Mouse (Mus musculus) intestine, embryonic 16.5 days (tissue): ENCODE results near the gene Sh3rf3. TPM values are rescaled to one million over a fixed set of nuclear protein-coding genes. Genes with fewer than 3 reads are reported as not detected.
A peak's percentile ranks its signal among the peaks of the same experiment; 100 is the strongest.

Experiments
- ATAC-seq: fragments of 200-750 bp; cut with Nextera tagmentation; 2 replicates; pipeline ENCODE4 v1.8.0; 2017; ENCODE audit warnings: moderate TSS enrichment, moderate library complexity
- H3K27ac ChIP-seq: fragments of 300-500 bp; sonication (generic); 2 replicates; pipeline ENCODE4 v1.5.1; 2014; ENCODE audit warnings: mild to moderate bottlenecking, low read length
- H3K27me3 ChIP-seq: fragments of 300-500 bp; sonication (generic); replicated peaks from 2 replicates; pipeline ENCODE4 v1.6.1; 2014; ENCODE audit warnings: low read length, control low read depth, mixed read lengths; ENCODE audit not compliant: control insufficient read depth, insufficient read depth
- H3K36me3 ChIP-seq: fragments of 300-500 bp; sonication (generic); 2 replicates; pipeline ENCODE4 v1.6.1; 2014; ENCODE audit warnings: low read length, control low read depth; ENCODE audit not compliant: control insufficient read depth, insufficient read depth
- H3K4me1 ChIP-seq: fragments of 300-500 bp; sonication (generic); 2 replicates; pipeline ENCODE4 v1.6.1; 2014; ENCODE audit warnings: low read length, control low read depth, mixed read lengths; ENCODE audit not compliant: control insufficient read depth, insufficient read depth
- H3K4me2 ChIP-seq: fragments of 300-500 bp; sonication (generic); 2 replicates; pipeline ENCODE4 v1.6.1; 2014; ENCODE audit warnings: low read depth, low read length, control low read depth
- H3K4me3 ChIP-seq: fragments of 300-500 bp; sonication (generic); 2 replicates; pipeline ENCODE4 v1.5.1; 2014; ENCODE audit warnings: mild to moderate bottlenecking, low read length
- H3K9ac ChIP-seq: fragments of 300-500 bp; sonication (generic); 2 replicates; pipeline ENCODE4 v1.6.1; 2014; ENCODE audit warnings: low read depth, low read length
- H3K9me3 ChIP-seq: fragments of 300-500 bp; sonication (generic); 2 replicates; pipeline ENCODE4 v1.6.1; 2016; ENCODE audit warnings: low read length, control low read depth; ENCODE audit not compliant: control insufficient read depth
- WGBS: fragments of 180-500 bp; shearing (Covaris S2); extraction: QIAGEN DNeasy Blood & Tissue Kit; methylation state at CpG from one replicate; pipeline ENCODE4 v1.1.7; 2014; 5-methylcytosine and 5-hydroxymethylcytosine counted together
- polyA plus RNA-seq: library from polyadenylated mRNA; unstranded; fragments of >200 nt; fragmentation: Nextera tagmentation; extraction: Ambion mirVana; gene quantifications from 2 replicates; pipeline ENCODE4 v1.2.1, GENCODE M21; 2015

Sh3rf3 gene
- polyA plus RNA-seq, 1 experiment from 2014 or later: 0.12 TPM

DNA sequence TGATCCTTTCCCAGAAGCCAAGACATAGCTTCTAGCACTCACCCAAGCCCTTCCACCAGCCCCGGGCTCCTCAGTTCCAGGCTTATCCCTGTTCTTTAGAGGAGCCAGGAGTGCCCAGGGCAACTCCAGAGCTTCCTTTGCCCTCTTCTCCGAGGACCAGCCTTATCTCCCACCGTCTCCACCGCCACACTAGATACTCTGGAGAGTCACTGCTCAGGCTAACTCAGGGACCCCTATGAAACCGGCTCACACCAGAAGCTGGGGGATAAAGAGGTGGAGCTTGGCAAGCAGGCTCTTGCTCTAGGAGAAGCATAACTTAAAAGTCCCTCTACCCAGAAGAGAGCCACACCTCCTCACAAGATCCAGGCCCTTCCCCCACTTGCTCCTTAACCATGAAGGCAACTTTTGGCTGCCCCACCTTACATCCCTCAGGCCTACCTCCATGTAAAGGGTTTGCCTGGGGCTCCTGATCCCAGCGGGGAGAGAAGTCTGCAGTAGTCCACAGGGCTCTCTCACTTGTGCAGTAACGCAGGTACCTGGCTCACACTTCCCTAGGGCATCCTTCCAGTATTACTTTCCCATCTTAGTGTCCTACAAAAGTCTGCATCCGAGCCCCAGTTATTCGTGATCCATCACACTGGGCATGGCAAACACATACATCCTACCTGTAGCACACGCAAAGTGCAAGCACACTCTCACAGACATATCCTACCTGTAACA, 337.9 kb downstream of the Sh3rf3 start:
- ATAC-seq: no peak
- WGBS: 89% methylated on average over 10 of the region's 10 CpGs
- no peaks in the 10 kb centered on the region for H3K4me1 ChIP-seq
- no peak overlapping the region for H3K4me3 ChIP-seq
- H3K27ac ChIP-seq: no peak overlapping the region
- no peak overlapping the region for H3K4me2 ChIP-seq
- no peak overlapping the region for H3K9ac ChIP-seq
- peaks cover 3% of the 10 kb centered on the region; the same call in 1 of the 2 replicates for H3K27me3 ChIP-seq
- H3K9me3 ChIP-seq: no peaks in the 10 kb centered on the region
- H3K36me3 ChIP-seq: no peaks in the 10 kb centered on the region

DNA sequence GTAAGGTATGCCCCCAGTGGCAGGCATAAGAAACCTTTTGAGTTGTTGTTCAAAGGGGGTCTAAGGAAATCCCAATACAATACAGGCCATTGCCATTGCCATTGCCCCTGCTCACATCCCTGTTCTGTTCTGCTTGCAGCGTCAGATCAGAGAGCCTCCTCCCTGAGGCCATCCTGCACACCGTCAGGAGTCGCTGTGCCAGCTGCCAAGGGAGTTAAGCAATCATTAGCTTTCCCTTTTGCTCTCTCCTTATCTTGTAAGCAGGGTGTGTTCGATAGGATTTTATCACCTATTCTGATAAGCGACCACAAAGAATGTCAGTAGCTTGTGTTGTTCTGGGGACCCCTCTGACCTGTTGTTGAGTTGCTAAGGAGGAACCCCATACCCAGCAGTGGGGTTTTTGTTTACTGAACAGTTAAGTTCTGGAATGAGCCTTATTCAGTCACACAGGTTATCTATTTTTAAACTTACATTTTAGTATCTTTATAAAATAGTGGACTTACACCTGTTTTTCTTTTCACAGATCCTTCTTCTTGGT, 339.5 kb downstream of the Sh3rf3 start:
- H3K4me2 ChIP-seq: no peak overlapping the region
- no peaks in the 10 kb centered on the region for H3K4me1 ChIP-seq
- ATAC-seq: peak; percentile 82
- H3K36me3 ChIP-seq: no peaks in the 10 kb centered on the region
- no peaks in the 10 kb centered on the region for H3K9me3 ChIP-seq
- H3K27ac ChIP-seq: no peak overlapping the region
- no peak overlapping the region for H3K9ac ChIP-seq
- H3K4me3 ChIP-seq: no peak overlapping the region
- WGBS: 38% methylated on average over 5 of the region's 5 CpGs
- H3K27me3 ChIP-seq: peaks cover 3% of the 10 kb centered on the region; the same call in 1 of the 2 replicates

DNA sequence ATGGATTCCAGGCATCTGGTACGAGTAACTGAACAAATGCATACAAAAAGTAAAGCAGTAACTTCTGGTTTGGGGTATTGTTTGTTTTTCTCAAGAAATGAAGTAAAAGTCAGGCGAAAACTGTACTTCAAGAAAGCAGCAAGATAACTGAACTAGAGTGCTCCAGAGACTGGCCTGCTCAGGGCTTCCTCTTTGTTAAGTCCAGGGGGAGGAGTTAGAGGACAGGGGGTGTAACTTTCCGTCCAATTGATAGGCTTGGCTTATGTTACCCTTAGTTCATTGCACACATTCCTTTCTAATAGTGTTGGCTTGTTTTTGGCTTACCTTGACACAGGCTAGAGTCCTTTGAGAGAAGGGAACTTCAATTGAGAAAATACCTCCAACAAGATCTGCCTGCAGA, 345.5 kb downstream of the Sh3rf3 start:
- Histone ChIP-seq H3K9ac (no peak overlapping the region), H3K36me3 (no peaks in the 10 kb centered on the region), H3K27ac (no peak overlapping the region), H3K9me3 (no peaks in the 10 kb centered on the region), H3K4me2 (no peak overlapping the region), H3K27me3 (no peaks in the 10 kb centered on the region), H3K4me1 (no peaks in the 10 kb centered on the region), H3K4me3 (no peak overlapping the region)
- ATAC-seq: no peak
- 73% methylated on average over 3 of the region's 3 CpGs for WGBS

DNA sequence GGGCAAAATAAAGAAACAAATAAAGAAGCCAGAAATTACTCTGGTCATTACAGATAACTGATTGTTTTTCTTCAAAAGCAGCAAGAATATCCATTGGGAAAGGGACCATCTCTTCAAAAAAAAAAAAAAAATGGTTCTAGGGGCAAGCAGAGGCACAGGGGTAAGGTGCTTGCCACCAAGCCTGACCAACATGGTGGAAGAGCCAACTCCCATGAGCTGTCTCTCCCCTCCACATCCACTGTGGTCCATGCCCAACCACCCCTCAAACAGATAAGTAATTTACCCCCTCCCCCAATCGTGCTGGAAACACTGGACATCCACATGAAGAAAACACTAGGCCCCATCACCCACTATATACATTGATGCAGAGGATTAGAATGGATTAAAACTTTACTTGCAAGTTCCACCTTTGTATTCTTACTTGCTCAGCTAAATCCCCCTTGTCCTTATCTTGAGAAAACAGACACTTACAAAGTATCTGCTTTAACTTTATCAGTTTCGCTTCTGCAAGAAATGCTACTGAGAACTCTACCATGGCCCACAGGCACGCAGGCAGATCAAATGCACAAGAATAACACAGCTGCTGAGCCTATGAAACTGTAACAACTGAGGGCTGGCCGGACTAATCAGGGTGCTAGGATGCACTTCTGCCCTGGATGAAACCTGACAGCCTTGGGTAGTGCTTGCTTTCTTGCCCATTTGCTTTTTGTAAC, 349.2 kb downstream of the Sh3rf3 start:
- H3K4me2 ChIP-seq: no peak overlapping the region
- WGBS: 59% methylated on average over 4 of the region's 4 CpGs
- no peaks in the 10 kb centered on the region for H3K4me1 ChIP-seq
- no peaks in the 10 kb centered on the region for H3K36me3 ChIP-seq
- no peak overlapping the region for H3K9ac ChIP-seq
- no peak overlapping the region for H3K4me3 ChIP-seq
- no peaks in the 10 kb centered on the region for H3K27me3 ChIP-seq
- no peak overlapping the region for H3K27ac ChIP-seq
- no peak for ATAC-seq
- H3K9me3 ChIP-seq: no peaks in the 10 kb centered on the region

DNA sequence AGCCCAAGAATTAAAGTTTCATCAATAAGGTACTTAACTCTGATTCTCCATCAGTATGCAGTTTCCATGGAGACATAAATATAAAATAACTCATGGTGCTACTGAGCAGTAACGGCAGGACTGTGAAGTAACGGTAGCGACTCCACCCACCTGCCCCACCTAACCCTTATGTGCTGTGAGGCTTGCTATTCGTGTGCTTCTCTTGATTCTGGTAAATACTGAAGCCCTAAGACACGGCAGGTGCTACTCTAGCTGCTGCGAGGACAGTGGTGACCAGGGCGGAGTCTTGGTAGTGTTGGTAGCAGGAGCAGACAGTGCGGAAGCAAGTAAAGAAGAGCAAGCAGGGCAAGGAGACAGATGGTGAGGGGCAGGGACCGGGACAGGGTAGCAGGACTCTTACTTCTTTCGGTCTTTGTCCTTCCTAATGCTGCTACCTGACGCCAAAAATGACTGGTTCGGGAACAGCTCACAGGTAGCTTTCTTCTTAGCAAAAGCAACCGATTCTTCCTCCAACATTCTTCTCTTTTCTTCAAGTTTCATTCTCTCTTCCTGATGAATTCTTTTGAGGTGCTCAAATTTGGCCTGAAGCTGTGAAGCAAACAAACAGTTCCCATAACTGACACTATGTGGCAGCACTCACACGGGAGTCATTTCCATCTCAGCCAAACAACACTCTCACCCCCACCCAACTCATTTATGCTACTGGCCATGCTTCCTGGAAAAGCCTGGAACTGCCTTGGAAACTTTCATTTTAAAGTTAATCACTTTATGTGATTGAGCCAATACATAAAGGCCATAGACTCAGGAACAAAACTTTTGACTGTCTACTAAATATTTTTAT, 353.2 kb downstream of the Sh3rf3 start:
- H3K4me3 ChIP-seq: no peak overlapping the region
- no peak overlapping the region for H3K27ac ChIP-seq
- H3K9ac ChIP-seq: no peak overlapping the region
- ATAC-seq: no peak
- no peaks in the 10 kb centered on the region for H3K4me1 ChIP-seq
- no peaks in the 10 kb centered on the region for H3K27me3 ChIP-seq
- 67% methylated on average over 14 of the region's 14 CpGs for WGBS
- H3K36me3 ChIP-seq: no peaks in the 10 kb centered on the region
- H3K9me3 ChIP-seq: no peaks in the 10 kb centered on the region
- H3K4me2 ChIP-seq: no peak overlapping the region

DNA sequence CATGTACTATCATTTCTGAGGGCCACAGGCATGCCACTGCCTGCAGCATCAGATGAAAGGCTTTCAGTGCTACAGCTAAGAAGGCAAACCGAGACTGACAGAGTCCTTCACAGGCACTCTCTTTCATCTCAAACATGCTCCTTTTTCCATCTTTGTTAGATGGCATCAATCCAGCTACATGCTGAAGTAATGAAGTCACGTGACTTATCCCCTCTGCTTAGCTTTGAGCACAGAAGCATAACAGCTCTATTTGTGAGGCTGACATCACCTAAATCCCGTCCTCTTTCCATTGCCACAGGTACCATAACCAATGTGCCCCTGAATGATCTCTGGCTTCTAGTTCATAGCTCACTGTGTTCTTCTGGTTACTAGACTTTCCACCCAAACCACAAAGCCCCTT, 357.9 kb downstream of the Sh3rf3 start:
- Histone ChIP-seq H3K27me3 (no peaks in the 10 kb centered on the region), H3K36me3 (no peaks in the 10 kb centered on the region), H3K9me3 (no peaks in the 10 kb centered on the region), H3K4me2 (no peak overlapping the region), H3K4me1 (no peaks in the 10 kb centered on the region), H3K27ac (no peak overlapping the region), H3K4me3 (no peak overlapping the region), H3K9ac (no peak overlapping the region)
- 72% methylated on average over 3 of the region's 3 CpGs for WGBS
- ATAC-seq: no peak

DNA sequence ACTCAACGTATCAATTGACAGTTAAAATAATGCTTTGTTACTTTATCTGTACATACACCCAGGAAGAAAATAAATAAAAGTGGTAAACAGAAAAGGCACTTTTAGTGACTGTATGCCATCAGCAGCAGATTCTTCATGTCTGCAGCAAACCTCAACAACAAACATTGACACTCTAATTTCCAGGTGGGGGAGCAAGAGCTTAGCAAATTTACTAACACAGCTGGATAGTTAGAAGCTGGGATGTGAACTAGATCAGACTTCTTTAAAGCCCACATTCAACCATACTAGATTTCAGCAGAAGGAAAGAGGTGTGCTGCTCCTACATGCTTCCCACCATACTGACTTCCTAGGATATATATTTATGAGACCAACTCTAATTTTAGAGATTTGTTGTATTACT, 359.4 kb downstream of the Sh3rf3 start:
- Histone ChIP-seq H3K27me3 (no peaks in the 10 kb centered on the region), H3K4me2 (no peak overlapping the region), H3K9me3 (no peaks in the 10 kb centered on the region), H3K4me3 (no peak overlapping the region), H3K27ac (no peak overlapping the region), H3K9ac (no peak overlapping the region), H3K36me3 (no peaks in the 10 kb centered on the region), H3K4me1 (no peaks in the 10 kb centered on the region)
- ATAC-seq: no peak
- WGBS: 72% methylated on average over 1 of the region's 1 CpGs

DNA sequence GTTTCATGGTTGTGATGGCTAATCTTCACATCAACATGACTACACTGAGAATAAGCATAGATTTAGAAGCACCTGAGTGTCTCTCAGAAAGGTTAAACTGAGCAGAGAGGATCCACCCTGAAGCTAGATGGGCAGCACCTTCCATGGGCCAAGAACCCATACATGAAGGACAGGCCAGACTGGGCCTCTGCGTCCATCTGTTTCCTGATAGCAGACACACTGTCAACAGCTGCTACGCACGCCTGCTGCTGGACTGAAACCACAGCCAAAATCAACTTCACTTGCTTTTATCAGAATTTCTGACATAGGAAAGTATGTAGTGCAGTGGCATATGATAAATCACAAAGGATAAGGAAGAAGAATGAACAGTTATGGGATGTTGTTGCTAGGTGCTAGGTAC, 366.5 kb downstream of the Sh3rf3 start:
- Histone ChIP-seq H3K4me1 (no peaks in the 10 kb centered on the region), H3K4me2 (no peak overlapping the region), H3K27me3 (no peaks in the 10 kb centered on the region), H3K36me3 (no peaks in the 10 kb centered on the region), H3K9ac (no peak overlapping the region), H3K9me3 (no peaks in the 10 kb centered on the region), H3K4me3 (no peak overlapping the region), H3K27ac (no peak overlapping the region)
- ATAC-seq: no peak
- 74% methylated on average over 3 of the region's 3 CpGs for WGBS

DNA sequence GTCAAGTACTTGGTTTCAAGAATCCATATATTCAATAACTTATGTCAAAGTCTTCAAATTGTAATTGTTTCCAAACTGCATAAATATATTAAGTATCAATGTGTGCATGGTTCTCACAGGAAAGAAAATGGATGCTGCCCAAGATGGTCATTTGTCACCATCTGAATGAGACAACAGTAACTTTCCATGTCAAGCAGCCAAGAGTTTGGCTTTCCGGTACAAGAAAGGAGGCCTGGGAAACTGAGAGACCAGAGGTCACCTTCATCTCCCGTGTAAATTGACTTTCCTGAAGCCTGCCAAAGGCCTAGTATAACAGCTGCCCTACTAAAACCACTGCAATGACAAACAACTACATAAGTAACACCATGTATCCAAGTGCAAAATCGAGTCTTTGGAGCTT, 369.1 kb downstream of the Sh3rf3 start:
- H3K9ac ChIP-seq: no peak overlapping the region
- H3K4me2 ChIP-seq: no peak overlapping the region
- H3K27ac ChIP-seq: no peak overlapping the region
- 76% methylated on average over 3 of the region's 3 CpGs for WGBS
- no peaks in the 10 kb centered on the region for H3K36me3 ChIP-seq
- no peak overlapping the region for H3K4me3 ChIP-seq
- no peaks in the 10 kb centered on the region for H3K9me3 ChIP-seq
- no peak for ATAC-seq
- H3K4me1 ChIP-seq: no peaks in the 10 kb centered on the region
- no peaks in the 10 kb centered on the region for H3K27me3 ChIP-seq
